Mouse (Mus musculus): Measurements from ENCODE around the gene Rbfox2. TPM values are rescaled to one million over a fixed set of nuclear protein-coding genes. Genes with fewer than 3 reads are reported as not detected.

Rbfox2 gene
- polyA plus RNA-seq, 1 experiment from 2014 or later, result 81.9 TPM

GRCm38 (mm10) chr15:77324426-77324825 lies 17.6 kb upstream of the Rbfox2 start:
- Histone ChIP-seq H3K27me3 (ENCODE audit: control insufficient read depth, insufficient read depth, low read length) (no peaks in the 10 kb centered on the region), H3K4me2 (ENCODE audit: low read depth, low read length) (no peak overlapping the region), H3K27ac (replicated peaks; ENCODE audit: low read depth, low read length) (no peak overlapping the region), H3K9ac (replicated peaks; ENCODE audit: low read length) (no peak overlapping the region), H3K4me3 (ENCODE audit: low read depth, low read length) (no peak overlapping the region), H3K9me3 (replicated peaks; ENCODE audit: control insufficient read depth, low read length) (no peaks in the 10 kb centered on the region), H3K4me1 (ENCODE audit: control insufficient read depth, insufficient read depth, low read length) (no peaks in the 10 kb centered on the region), H3K36me3 (replicated peaks; ENCODE audit: control insufficient read depth, insufficient read depth, low read depth, low read length) (no peaks in the 10 kb centered on the region)
- 88% methylated on average over 11 of the region's 11 CpGs for WGBS
- no peak for DNase-seq (ENCODE audit: low spot score)
- ATAC-seq (replicated peaks; ENCODE audit: insufficient number of reproducible peaks, low FRiP score, low TSS enrichment, low read depth), result no peak

- H3K9me3 ChIP-seq (replicated peaks; ENCODE audit: control insufficient read depth, low read length), result no peaks in the 10 kb centered on the region
- no peaks in the 10 kb centered on the region for H3K27me3 ChIP-seq (ENCODE audit: control insufficient read depth, insufficient read depth, low read length)
- DNase-seq (ENCODE audit: low spot score), result no peak
- 80% methylated on average over 10 of the region's 10 CpGs for WGBS
- no peaks in the 10 kb centered on the region for H3K4me1 ChIP-seq (ENCODE audit: control insufficient read depth, insufficient read depth, low read length)
- no peak overlapping the region for H3K4me2 ChIP-seq (ENCODE audit: low read depth, low read length)
- H3K27ac ChIP-seq (replicated peaks; ENCODE audit: low read depth, low read length), result no peak overlapping the region
- no peaks in the 10 kb centered on the region for H3K36me3 ChIP-seq (replicated peaks; ENCODE audit: control insufficient read depth, insufficient read depth, low read depth, low read length)
- no peak for ATAC-seq (replicated peaks; ENCODE audit: insufficient number of reproducible peaks, low FRiP score, low TSS enrichment, low read depth)
- no peak overlapping the region for H3K4me3 ChIP-seq (ENCODE audit: low read depth, low read length)
- no peak overlapping the region for H3K9ac ChIP-seq (replicated peaks; ENCODE audit: low read length)
Observed at GRCm38 (mm10) chr15:77323226-77323625, 16.4 kb upstream of the Rbfox2 start.

GRCm38 (mm10) chr15:77313701-77314100 lies 6.9 kb upstream of the Rbfox2 start:
- Histone ChIP-seq H3K27ac (replicated peaks; ENCODE audit: low read depth, low read length) (0 out of 2 replicates have a peak overlapping the region, but pooled peaks have one; percentile 28), H3K9ac (replicated peaks; ENCODE audit: low read length) (no peak overlapping the region)

GRCm38 (mm10) chr15:77312796-77313195 lies 6.0 kb upstream of the Rbfox2 start:
- H3K4me3 ChIP-seq (ENCODE audit: low read depth, low read length), result no peak overlapping the region
- H3K4me2 ChIP-seq (ENCODE audit: low read depth, low read length), result no peak overlapping the region
- H3K27ac ChIP-seq (replicated peaks; ENCODE audit: low read depth, low read length), result no peak overlapping the region
- no peaks in the 10 kb centered on the region for H3K36me3 ChIP-seq (replicated peaks; ENCODE audit: control insufficient read depth, insufficient read depth, low read depth, low read length)
- 96% methylated on average over 7 of the region's 7 CpGs for WGBS
- no peaks in the 10 kb centered on the region for H3K9me3 ChIP-seq (replicated peaks; ENCODE audit: control insufficient read depth, low read length)
- no peak overlapping the region for H3K9ac ChIP-seq (replicated peaks; ENCODE audit: low read length)
- peaks cover 4% of the 10 kb centered on the region; the same call in 1 of the 2 replicates for H3K4me1 ChIP-seq (ENCODE audit: control insufficient read depth, insufficient read depth, low read length)
- no peaks in the 10 kb centered on the region for H3K27me3 ChIP-seq (ENCODE audit: control insufficient read depth, insufficient read depth, low read length)
- DNase-seq (ENCODE audit: low spot score), result no peak
- ATAC-seq (replicated peaks; ENCODE audit: insufficient number of reproducible peaks, low FRiP score, low TSS enrichment, low read depth), result no peak

More at GRCm38 (mm10) chr15:77313701-77314100, 6.9 kb upstream of the Rbfox2 start:
- H3K4me2 ChIP-seq (ENCODE audit: low read depth, low read length), result no peak overlapping the region
- peaks cover 4% of the 10 kb centered on the region; the same call in 1 of the 2 replicates for H3K4me1 ChIP-seq (ENCODE audit: control insufficient read depth, insufficient read depth, low read length)
- H3K4me3 ChIP-seq (ENCODE audit: low read depth, low read length), result no peak overlapping the region
- WGBS, result 18% methylated on average over 6 of the region's 6 CpGs
- no peak for ATAC-seq (replicated peaks; ENCODE audit: insufficient number of reproducible peaks, low FRiP score, low TSS enrichment, low read depth)
- no peaks in the 10 kb centered on the region for H3K27me3 ChIP-seq (ENCODE audit: control insufficient read depth, insufficient read depth, low read length)
- DNase-seq (ENCODE audit: low spot score), result no peak
- H3K9me3 ChIP-seq (replicated peaks; ENCODE audit: control insufficient read depth, low read length), result no peaks in the 10 kb centered on the region
- H3K36me3 ChIP-seq (replicated peaks; ENCODE audit: control insufficient read depth, insufficient read depth, low read depth, low read length), result no peaks in the 10 kb centered on the region

GRCm38 (mm10) chr15:77307767-77308495 lies 1.1 kb upstream of the Rbfox2 start:
- Histone ChIP-seq H3K4me1 (ENCODE audit: control insufficient read depth, insufficient read depth, low read length) (no peaks in the 10 kb centered on the region), H3K27ac (replicated peaks; ENCODE audit: low read depth, low read length) (no peak overlapping the region), H3K4me2 (ENCODE audit: low read depth, low read length) (no peak overlapping the region), H3K4me3 (ENCODE audit: low read depth, low read length) (no peak overlapping the region), H3K36me3 (replicated peaks; ENCODE audit: control insufficient read depth, insufficient read depth, low read depth, low read length) (no peaks in the 10 kb centered on the region), H3K27me3 (ENCODE audit: control insufficient read depth, insufficient read depth, low read length) (no peaks in the 10 kb centered on the region), H3K9me3 (replicated peaks; ENCODE audit: control insufficient read depth, low read length) (no peaks in the 10 kb centered on the region), H3K9ac (replicated peaks; ENCODE audit: low read length) (no peak overlapping the region)
- DNase-seq (ENCODE audit: low spot score), result no peak
- WGBS, result 75% methylated on average over 4 of the region's 4 CpGs
- ATAC-seq (replicated peaks; ENCODE audit: insufficient number of reproducible peaks, low FRiP score, low TSS enrichment, low read depth), result no peak

- Histone ChIP-seq H3K9me3 (replicated peaks; ENCODE audit: control insufficient read depth, low read length) (no peaks in the 10 kb centered on the region), H3K4me3 (ENCODE audit: low read depth, low read length) (peak overlapping the region; percentile 96), H3K9ac (replicated peaks; ENCODE audit: low read length) (peak overlapping the region; percentile 95), H3K27ac (replicated peaks; ENCODE audit: low read depth, low read length) (peak overlapping the region; percentile 97), H3K4me2 (ENCODE audit: low read depth, low read length) (peak overlapping the region; percentile 68), H3K4me1 (ENCODE audit: control insufficient read depth, insufficient read depth, low read length) (peaks cover 4% of the 10 kb centered on the region; the same call in 1 of the 2 replicates), H3K36me3 (replicated peaks; ENCODE audit: control insufficient read depth, insufficient read depth, low read depth, low read length) (no peaks in the 10 kb centered on the region), H3K27me3 (ENCODE audit: control insufficient read depth, insufficient read depth, low read length) (no peaks in the 10 kb centered on the region)
- DNase-seq (ENCODE audit: low spot score) (peak; percentile 67), ATAC-seq (replicated peaks; ENCODE audit: insufficient number of reproducible peaks, low FRiP score, low TSS enrichment, low read depth) (peak; percentile 41)
- under 1% methylated on average over 51 of the region's 54 CpGs for WGBS
Observed at GRCm38 (mm10) chr15:77305852-77306546, 805 bp downstream of the Rbfox2 start.

- ATAC-seq (replicated peaks; ENCODE audit: insufficient number of reproducible peaks, low FRiP score, low TSS enrichment, low read depth) (no peak), DNase-seq (ENCODE audit: low spot score) (no peak)
- Histone ChIP-seq H3K4me3 (ENCODE audit: low read depth, low read length) (peak overlapping the region; percentile 96), H3K36me3 (replicated peaks; ENCODE audit: control insufficient read depth, insufficient read depth, low read depth, low read length) (no peaks in the 10 kb centered on the region), H3K4me2 (ENCODE audit: low read depth, low read length) (peak overlapping the region; percentile 68), H3K9me3 (replicated peaks; ENCODE audit: control insufficient read depth, low read length) (no peaks in the 10 kb centered on the region), H3K27me3 (ENCODE audit: control insufficient read depth, insufficient read depth, low read length) (no peaks in the 10 kb centered on the region), H3K27ac (replicated peaks; ENCODE audit: low read depth, low read length) (no peak overlapping the region), H3K4me1 (ENCODE audit: control insufficient read depth, insufficient read depth, low read length) (peaks cover 10% of the 10 kb centered on the region), H3K9ac (replicated peaks; ENCODE audit: low read length) (peak overlapping the region; percentile 95)
- 12% methylated on average over 3 of the region's 3 CpGs for WGBS
Observed at GRCm38 (mm10) chr15:77304960-77305359, 1.8 kb downstream of the Rbfox2 start.

- WGBS, result 22% methylated on average over 6 of the region's 6 CpGs
- Histone ChIP-seq H3K27ac (replicated peaks; ENCODE audit: low read depth, low read length) (no peak overlapping the region), H3K4me2 (ENCODE audit: low read depth, low read length) (peak overlapping the region; percentile 5; the same call in 1 of the 2 replicates), H3K4me1 (ENCODE audit: control insufficient read depth, insufficient read depth, low read length) (peaks cover 13% of the 10 kb centered on the region), H3K27me3 (ENCODE audit: control insufficient read depth, insufficient read depth, low read length) (no peaks in the 10 kb centered on the region), H3K4me3 (ENCODE audit: low read depth, low read length) (no peak overlapping the region), H3K9ac (replicated peaks; ENCODE audit: low read length) (no peak overlapping the region), H3K36me3 (replicated peaks; ENCODE audit: control insufficient read depth, insufficient read depth, low read depth, low read length) (no peaks in the 10 kb centered on the region), H3K9me3 (replicated peaks; ENCODE audit: control insufficient read depth, low read length) (no peaks in the 10 kb centered on the region)
- peak; percentile 85 for DNase-seq (ENCODE audit: low spot score)
- ATAC-seq (replicated peaks; ENCODE audit: insufficient number of reproducible peaks, low FRiP score, low TSS enrichment, low read depth), result peak; percentile 27; the same call in 1 of the 2 replicates
Observed at GRCm38 (mm10) chr15:77301122-77301521, 5.7 kb downstream of the Rbfox2 start.

All from embryonic facial prominence, embryonic 11.5 days (tissue).